Mouse (Mus musculus) stomach, embryonic 16.5 days (tissue): ENCODE results near the gene Maml2. TPM values are rescaled to one million over a fixed set of nuclear protein-coding genes. Genes with fewer than 3 reads are reported as not detected.

Experiments
- ATAC-seq: fragments of 200-750 bp; cut with Nextera tagmentation; 2 replicates; pipeline ENCODE4 v1.8.0; 2017; ENCODE audit warnings: moderate number of reproducible peaks, moderate TSS enrichment; ENCODE audit not compliant: insufficient read depth, low FRiP score
- H3K27ac ChIP-seq: fragments of 300-500 bp; sonication (generic); 2 replicates; pipeline ENCODE4 v1.5.1; 2014; ENCODE audit warnings: low read length
- H3K27me3 ChIP-seq: fragments of 300-500 bp; sonication (generic); 2 replicates; pipeline ENCODE4 v1.6.1; 2014; ENCODE audit warnings: low read length, control low read depth, mixed read lengths; ENCODE audit not compliant: control insufficient read depth, insufficient read depth
- H3K36me3 ChIP-seq: fragments of 300-500 bp; sonication (generic); 2 replicates; pipeline ENCODE4 v1.6.1; 2014; ENCODE audit warnings: low read length; ENCODE audit not compliant: control insufficient read depth, insufficient read depth
- H3K4me1 ChIP-seq: fragments of 300-500 bp; sonication (generic); 2 replicates; pipeline ENCODE4 v1.6.1; 2014; ENCODE audit warnings: low read length, control low read depth, mixed read lengths; ENCODE audit not compliant: control insufficient read depth, insufficient read depth
- H3K4me2 ChIP-seq: fragments of 300-500 bp; sonication (generic); 2 replicates; pipeline ENCODE4 v1.6.1; 2014; ENCODE audit warnings: low read depth, low read length, mixed read lengths
- H3K4me3 ChIP-seq: fragments of 300-500 bp; sonication (generic); replicated peaks from 2 replicates; pipeline ENCODE4 v1.5.1; 2014; ENCODE audit warnings: mild to moderate bottlenecking, low read length
- H3K9ac ChIP-seq: fragments of 300-500 bp; sonication (generic); 2 replicates; pipeline ENCODE4 v1.6.1; 2014; ENCODE audit warnings: low read length
- H3K9me3 ChIP-seq: fragments of 300-500 bp; sonication (generic); replicated peaks from 2 replicates; pipeline ENCODE4 v1.6.1; 2016; ENCODE audit warnings: low read length, control low read depth; ENCODE audit not compliant: control insufficient read depth
- WGBS: fragments of 180-500 bp; shearing (Covaris S2); extraction: QIAGEN DNeasy Blood & Tissue Kit; methylation state at CpG from one replicate; pipeline ENCODE4 v1.1.7; 2014; 5-methylcytosine and 5-hydroxymethylcytosine counted together
- polyA plus RNA-seq: library from polyadenylated mRNA; unstranded; fragments of >200 nt; fragmentation: Nextera tagmentation; extraction: Ambion mirVana; gene quantifications from 2 replicates; pipeline ENCODE4 v1.2.1, GENCODE M21; 2015

Maml2 gene
- polyA plus RNA-seq, 1 experiment from 2014 or later: 8.9 TPM

DNA sequence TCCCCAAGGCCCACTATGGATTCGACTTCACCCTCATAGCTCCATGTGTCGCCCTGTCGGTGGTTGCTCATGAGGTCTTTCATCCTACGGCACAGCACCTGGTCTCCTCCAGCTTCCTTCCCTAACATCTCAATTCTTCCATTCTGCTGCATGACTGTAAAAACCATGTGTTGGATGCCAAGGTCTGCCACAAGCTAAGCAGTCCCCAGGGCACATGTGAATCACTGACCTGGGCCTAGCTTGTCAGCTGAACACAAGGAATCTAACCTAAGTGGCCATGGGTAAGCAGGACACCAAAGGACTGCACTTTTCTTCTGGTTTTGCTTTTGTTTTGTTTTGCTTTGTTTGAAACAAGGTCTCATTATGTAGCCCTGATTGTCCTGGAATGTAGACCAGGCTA, 271.3 kb downstream of the Maml2 start:
- no peaks in the 10 kb centered on the region for H3K9me3 ChIP-seq
- no peak overlapping the region for H3K27ac ChIP-seq
- no peaks in the 10 kb centered on the region for H3K27me3 ChIP-seq
- no peak for ATAC-seq
- H3K4me3 ChIP-seq: no peak overlapping the region
- peaks cover under 1% of the 10 kb centered on the region; the same call in 1 of the 2 replicates for H3K4me1 ChIP-seq
- H3K36me3 ChIP-seq: no peaks in the 10 kb centered on the region
- H3K9ac ChIP-seq: no peak overlapping the region
- no peak overlapping the region for H3K4me2 ChIP-seq
- WGBS: 90% methylated on average over 4 of the region's 4 CpGs

DNA sequence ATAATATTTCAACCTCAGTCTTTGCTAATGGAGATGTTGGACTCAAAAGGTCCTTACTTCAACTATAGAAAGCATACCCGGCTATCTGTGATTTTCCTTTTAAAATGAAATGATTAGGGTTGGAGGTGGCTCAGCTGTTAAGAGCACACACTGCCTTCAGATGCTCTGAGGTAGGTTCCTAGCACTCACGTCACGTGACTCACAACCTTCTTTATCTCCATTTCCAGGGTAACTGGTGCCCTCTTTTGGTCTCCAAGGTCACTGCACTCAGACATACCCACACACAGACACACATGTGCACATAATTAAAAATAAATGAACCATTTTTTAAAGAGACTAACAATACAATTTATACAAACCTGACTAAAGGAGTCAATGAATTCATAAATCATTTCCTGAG, 275.1 kb downstream of the Maml2 start:
- no peaks in the 10 kb centered on the region for H3K27me3 ChIP-seq
- ATAC-seq: no peak
- H3K9me3 ChIP-seq: no peaks in the 10 kb centered on the region
- H3K4me3 ChIP-seq: no peak overlapping the region
- H3K4me1 ChIP-seq: no peaks in the 10 kb centered on the region
- WGBS: 87% methylated on average over 3 of the region's 3 CpGs
- H3K27ac ChIP-seq: no peak overlapping the region
- H3K36me3 ChIP-seq: no peaks in the 10 kb centered on the region
- no peak overlapping the region for H3K9ac ChIP-seq
- no peak overlapping the region for H3K4me2 ChIP-seq

DNA sequence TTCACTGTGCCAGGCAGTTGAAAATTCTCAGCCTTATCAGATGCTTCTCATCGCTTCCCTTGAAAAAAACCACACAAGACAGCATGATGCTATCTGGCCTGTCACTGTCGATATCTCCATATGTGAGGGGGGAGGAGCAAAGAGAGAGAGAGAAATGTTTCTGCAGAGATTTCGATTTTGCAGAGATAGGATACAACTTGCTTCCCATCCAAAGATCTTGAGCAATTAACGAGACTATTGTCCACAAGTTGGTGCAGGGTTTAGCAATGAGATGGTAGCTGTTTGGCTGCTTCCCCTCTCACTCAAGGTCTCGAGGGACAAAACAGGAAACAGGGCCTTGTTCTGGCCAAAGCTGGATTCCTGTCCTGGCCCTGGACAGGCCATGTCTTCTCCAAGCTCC, 276.3 kb downstream of the Maml2 start:
- Histone ChIP-seq H3K4me3 (no peak overlapping the region), H3K9me3 (no peaks in the 10 kb centered on the region), H3K4me2 (no peak overlapping the region), H3K4me1 (no peaks in the 10 kb centered on the region), H3K36me3 (no peaks in the 10 kb centered on the region), H3K9ac (no peak overlapping the region), H3K27ac (peak overlapping the region; percentile 36; the same call in 1 of the 2 replicates), H3K27me3 (no peaks in the 10 kb centered on the region)
- 65% methylated on average over 5 of the region's 5 CpGs for WGBS
- no peak for ATAC-seq

DNA sequence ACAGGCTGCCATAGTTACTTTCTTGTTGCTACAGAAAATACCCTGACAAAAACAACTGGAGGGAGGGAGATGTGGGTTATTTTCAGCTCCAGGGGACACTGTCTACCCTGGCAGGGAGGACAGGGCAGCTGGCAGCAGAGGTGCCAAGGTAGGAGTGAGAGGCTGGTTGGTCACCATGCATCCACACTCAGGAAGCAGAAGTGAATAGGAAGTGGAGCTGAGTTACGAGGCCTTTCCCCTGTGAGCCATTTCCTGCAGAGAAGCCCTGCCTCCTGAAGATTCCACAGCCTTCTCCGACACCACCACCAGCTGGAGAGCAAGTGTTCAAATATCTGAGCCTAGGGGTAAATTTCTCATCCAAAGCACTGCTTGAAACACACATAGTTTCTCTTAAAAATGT, 277.2 kb downstream of the Maml2 start:
- Histone ChIP-seq H3K9me3 (no peaks in the 10 kb centered on the region), H3K36me3 (no peaks in the 10 kb centered on the region), H3K27me3 (no peaks in the 10 kb centered on the region), H3K9ac (no peak overlapping the region), H3K27ac (peak overlapping the region; percentile 36; the same call in 1 of the 2 replicates), H3K4me3 (no peak overlapping the region), H3K4me2 (no peak overlapping the region), H3K4me1 (no peaks in the 10 kb centered on the region)
- WGBS: 61% methylated on average over 2 of the region's 2 CpGs
- ATAC-seq: no peak

DNA sequence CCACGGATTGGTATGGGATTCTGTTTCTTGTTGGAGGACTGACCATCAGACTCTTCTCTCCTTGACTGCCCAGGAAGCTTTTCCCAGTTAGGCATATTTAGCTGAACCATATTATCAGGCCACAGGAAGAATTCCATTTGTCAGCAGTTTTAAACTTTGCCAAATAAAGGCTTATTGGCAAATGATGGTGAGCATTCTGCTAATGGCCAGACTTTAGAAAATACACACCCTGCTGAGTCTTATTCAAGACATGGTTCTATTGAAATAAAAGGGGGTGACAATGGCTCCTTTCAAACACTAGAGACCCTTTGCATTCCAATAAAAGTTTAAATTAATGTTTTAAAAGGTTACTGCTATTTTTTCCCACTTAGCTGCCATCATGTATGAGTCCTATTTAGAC, 279.4 kb downstream of the Maml2 start:
- Histone ChIP-seq H3K36me3 (no peaks in the 10 kb centered on the region), H3K4me1 (no peaks in the 10 kb centered on the region), H3K9ac (no peak overlapping the region), H3K27ac (no peak overlapping the region), H3K27me3 (no peaks in the 10 kb centered on the region), H3K4me3 (no peak overlapping the region), H3K9me3 (no peaks in the 10 kb centered on the region), H3K4me2 (no peak overlapping the region)
- no peak for ATAC-seq
- WGBS: 78% methylated on average over 1 of the region's 1 CpGs

DNA sequence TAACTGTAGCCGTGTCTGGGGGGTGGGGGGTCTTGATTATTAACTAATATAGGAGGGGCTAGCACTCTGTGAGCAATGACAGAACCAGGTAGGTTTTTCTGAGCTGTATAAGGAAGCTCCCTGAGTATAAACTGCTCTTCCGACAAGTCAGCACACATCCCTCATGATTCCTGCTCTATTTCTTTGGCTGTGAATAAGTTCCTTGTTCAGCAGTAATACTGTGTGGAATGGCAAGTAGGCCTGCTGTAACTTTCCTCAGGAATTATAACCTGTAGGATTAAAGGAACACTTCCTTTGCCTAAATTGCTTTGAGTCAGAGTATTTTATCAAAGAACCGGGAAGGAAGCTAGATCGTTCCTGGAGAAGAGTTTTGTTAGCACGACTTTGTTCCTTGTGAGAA, 283.4 kb downstream of the Maml2 start:
- ATAC-seq: no peak
- H3K27me3 ChIP-seq: no peaks in the 10 kb centered on the region
- no peak overlapping the region for H3K4me3 ChIP-seq
- no peaks in the 10 kb centered on the region for H3K36me3 ChIP-seq
- peaks cover 15% of the 10 kb centered on the region for H3K4me1 ChIP-seq
- WGBS: 62% methylated on average over 5 of the region's 5 CpGs
- peak overlapping the region; percentile 14; the same call in 1 of the 2 replicates for H3K27ac ChIP-seq
- H3K9me3 ChIP-seq: no peaks in the 10 kb centered on the region
- no peak overlapping the region for H3K9ac ChIP-seq
- no peak overlapping the region for H3K4me2 ChIP-seq

DNA sequence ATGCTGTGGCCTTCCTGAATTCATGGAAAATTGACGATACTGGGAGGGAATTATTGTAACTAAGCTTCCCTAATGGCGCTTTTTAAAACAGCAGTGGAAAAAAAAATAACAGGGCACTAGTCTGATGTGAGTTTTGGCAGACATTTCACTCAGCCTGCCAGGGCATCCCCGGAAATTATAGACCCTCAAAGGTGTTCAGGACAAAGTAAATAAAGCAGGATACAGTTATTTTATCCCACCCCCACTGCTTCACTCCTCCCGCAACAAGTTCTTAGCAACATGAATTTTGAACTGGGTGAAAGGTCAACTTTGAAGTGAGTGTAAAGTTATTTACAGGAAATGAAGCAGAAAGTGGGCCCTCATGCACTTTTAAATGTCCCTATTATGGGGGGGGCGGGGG, 286.2 kb downstream of the Maml2 start:
- Histone ChIP-seq H3K27me3 (no peaks in the 10 kb centered on the region), H3K4me1 (peaks cover 25% of the 10 kb centered on the region), H3K4me2 (no peak overlapping the region), H3K27ac (no peak overlapping the region), H3K9me3 (no peaks in the 10 kb centered on the region), H3K4me3 (no peak overlapping the region), H3K9ac (no peak overlapping the region), H3K36me3 (no peaks in the 10 kb centered on the region)
- 36% methylated on average over 5 of the region's 5 CpGs for WGBS
- ATAC-seq: no peak

DNA sequence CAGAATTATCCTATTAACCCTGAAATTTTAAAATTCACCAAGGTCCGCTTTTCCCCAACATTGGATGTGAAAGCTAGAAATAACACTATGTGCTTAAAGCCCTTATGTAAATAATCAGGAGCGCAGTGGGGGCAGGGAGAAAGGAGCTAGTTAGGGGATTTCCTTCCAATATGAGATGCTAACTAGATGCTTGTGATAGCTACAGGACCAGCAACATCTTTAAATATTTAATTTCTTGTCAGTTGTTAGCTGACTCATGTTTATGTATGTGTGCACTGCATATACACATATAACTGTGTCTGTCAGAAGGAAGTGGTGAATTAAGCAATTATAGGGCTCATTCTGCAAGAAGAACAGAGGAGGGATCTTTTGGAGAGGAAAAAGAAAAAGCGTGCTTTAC, 286.7 kb downstream of the Maml2 start:
- Histone ChIP-seq H3K4me2 (no peak overlapping the region), H3K27ac (no peak overlapping the region), H3K4me1 (peaks cover 25% of the 10 kb centered on the region), H3K4me3 (no peak overlapping the region), H3K36me3 (no peaks in the 10 kb centered on the region), H3K9me3 (no peaks in the 10 kb centered on the region), H3K9ac (no peak overlapping the region), H3K27me3 (no peaks in the 10 kb centered on the region)
- ATAC-seq: no peak
- WGBS: 63% methylated on average over 3 of the region's 3 CpGs

DNA sequence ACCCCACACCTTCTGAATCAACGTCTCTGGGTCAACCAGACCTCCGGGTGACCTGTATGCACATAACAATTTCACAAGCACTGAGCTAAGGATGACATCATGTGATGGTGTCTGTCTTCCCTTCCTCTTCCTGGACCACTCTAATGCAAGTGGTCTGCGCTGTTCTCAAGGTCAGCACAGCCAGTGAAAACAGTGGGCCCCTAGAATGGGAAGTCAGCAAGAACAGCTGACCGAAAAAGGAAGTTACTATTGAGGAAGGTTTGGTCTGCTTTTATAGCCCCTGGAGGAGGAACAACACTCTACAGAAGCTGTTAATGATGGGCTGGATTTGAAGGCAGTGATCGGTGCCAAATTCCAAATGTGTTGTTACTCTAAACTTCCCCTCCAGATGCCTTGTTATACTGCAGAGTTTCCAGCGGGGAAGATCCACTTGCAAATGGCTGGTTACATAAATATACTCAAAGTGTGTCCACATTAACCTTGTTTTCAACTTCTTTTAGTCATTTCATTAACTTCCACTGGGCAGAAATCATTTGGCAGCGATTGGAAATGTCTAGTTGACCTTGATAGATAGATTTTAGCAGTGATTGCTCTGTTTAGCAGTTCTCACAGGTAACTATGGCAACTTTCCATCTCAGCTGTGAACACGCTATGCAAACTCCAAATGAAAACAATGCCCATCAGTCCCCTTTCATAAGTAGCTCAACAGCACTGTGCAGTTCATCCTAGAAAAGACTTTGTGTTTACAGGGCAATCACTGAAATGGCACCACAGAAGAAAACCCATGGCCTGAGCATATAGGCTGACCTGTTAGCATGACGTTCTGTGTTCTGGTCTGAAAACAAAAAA, 289.6 kb downstream of the Maml2 start:
- H3K4me2 ChIP-seq: no peak overlapping the region
- 39% methylated on average over 9 of the region's 9 CpGs for WGBS

More for the DNA sequence above, 289.6 kb downstream of the Maml2 start:
- no peaks in the 10 kb centered on the region for H3K36me3 ChIP-seq
- peaks cover 25% of the 10 kb centered on the region for H3K4me1 ChIP-seq
- no peaks in the 10 kb centered on the region for H3K9me3 ChIP-seq
- peak; percentile 80; the same call in 1 of the 2 replicates for ATAC-seq
- peak overlapping the region; percentile 54 for H3K27ac ChIP-seq
- no peak overlapping the region for H3K4me3 ChIP-seq
- H3K9ac ChIP-seq: no peak overlapping the region
- no peaks in the 10 kb centered on the region for H3K27me3 ChIP-seq
